In the genomic region with DNA sequence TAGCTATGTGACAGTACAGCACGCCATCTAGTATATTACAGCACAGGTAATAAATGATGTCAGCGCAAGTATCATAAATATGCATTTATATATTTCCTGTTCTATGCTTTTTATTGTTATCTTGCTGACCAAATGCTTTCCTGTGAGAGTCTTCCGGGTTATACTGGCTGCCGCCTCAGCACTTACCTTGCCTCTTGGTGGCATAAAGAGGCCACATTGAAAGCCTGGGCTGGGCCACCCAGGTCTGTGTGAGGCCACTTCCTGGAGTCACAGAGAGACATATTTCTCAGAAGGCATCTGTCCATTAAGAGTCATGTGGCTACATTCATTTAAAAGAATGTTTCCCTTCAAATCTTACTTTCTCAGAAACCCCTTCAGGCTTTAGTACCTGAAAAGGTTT, we compare ENCODE assay signal across 18 mouse cellular contexts.
"Had no signal": no experiment of that assay in that cellular context is flagged by ENCODE, and none has a peak within 500 bp of the region (broad histone marks: within the 10 kb centered on the region; RNA-seq: fewer than 3 reads in every experiment).

No protein-coding gene starts in this region.

- ATAC-seq: liver, postnatal 0 days; lung, postnatal 0 days; midbrain, embryonic 13.5 days; midbrain, embryonic 15.5 days had no signal

- H3K9me3 ChIP-seq: lung, embryonic 15.5 days; megakaryocyte, embryonic 14.5 days; midbrain, embryonic 13.5 days; midbrain, embryonic 15.5 days; neural tube, embryonic 12.5 days; stomach, embryonic 15.5 days had no signal

- H3K27ac ChIP-seq: lung, embryonic 15.5 days; macrophage; midbrain, embryonic 13.5 days; midbrain, embryonic 15.5 days; neural tube, embryonic 12.5 days; stomach, embryonic 15.5 days; stomach, postnatal 0 days had no signal

- DNase-seq: liver, postnatal 0 days; lung, adult 2 months; lung, postnatal 14 days; lung, postnatal 36 days; right cerebral cortex, postnatal 14 days; thymus, adult 2 months; thymus, postnatal 14 days; thymus, postnatal 36 days had no signal

- H3K4me1 ChIP-seq: lung, embryonic 15.5 days; megakaryocyte, embryonic 14.5 days; midbrain, embryonic 13.5 days; midbrain, embryonic 15.5 days; neural tube, embryonic 12.5 days; stomach, embryonic 15.5 days had no signal

- H3K4me2 ChIP-seq: lung, embryonic 15.5 days; midbrain, embryonic 11.5 days; midbrain, embryonic 13.5 days; midbrain, embryonic 15.5 days; neural tube, embryonic 12.5 days; stomach, embryonic 15.5 days had no signal

- H3K9ac ChIP-seq: liver, postnatal 0 days; lung, embryonic 15.5 days; midbrain, embryonic 13.5 days; midbrain, embryonic 15.5 days; neural tube, embryonic 12.5 days; stomach, embryonic 15.5 days had no signal

- H3K4me3 ChIP-seq: lung, embryonic 15.5 days; megakaryocyte, embryonic 14.5 days; midbrain, embryonic 13.5 days; midbrain, embryonic 15.5 days; neural tube, embryonic 12.5 days; stomach, embryonic 15.5 days had no signal

- H3K27me3 ChIP-seq: lung, embryonic 15.5 days; megakaryocyte, embryonic 14.5 days; midbrain, embryonic 13.5 days; midbrain, embryonic 15.5 days; neural tube, embryonic 12.5 days; stomach, embryonic 15.5 days had no signal

- H3K36me3 ChIP-seq: lung, embryonic 15.5 days; midbrain, embryonic 13.5 days; midbrain, embryonic 15.5 days; neural tube, embryonic 12.5 days; stomach, embryonic 15.5 days had no signal
